Mouse (Mus musculus) cerebellum, adult 9-10 months (tissue): Measurements from ENCODE around the gene Slc7a8.

Source experiments
- DNase-seq: peaks from one replicate; pipeline ENCODE4 v3.0.0; 2022

Gene Slc7a8

DNA sequence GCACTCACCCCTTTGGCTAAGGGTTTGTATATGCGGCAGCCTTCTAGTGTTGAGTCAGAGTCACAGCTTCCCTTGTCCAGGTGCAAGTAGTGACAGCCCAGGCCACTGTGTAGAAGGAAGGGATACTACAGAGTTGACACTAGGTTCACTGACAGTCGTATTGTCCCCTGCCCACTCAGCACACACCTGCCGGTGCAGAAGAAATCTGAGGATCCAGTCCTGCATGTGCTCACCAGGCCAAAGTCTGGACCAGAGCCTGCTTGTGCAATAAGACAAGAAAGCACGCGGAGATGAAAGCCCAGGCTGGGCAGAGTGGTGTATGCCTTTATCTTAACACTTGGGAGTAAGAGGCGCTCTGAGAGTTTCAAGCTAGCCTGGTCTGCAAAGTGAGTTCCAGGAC, 86.7 kb downstream of the Slc7a8 start:
- DNase-seq = no peak

DNA sequence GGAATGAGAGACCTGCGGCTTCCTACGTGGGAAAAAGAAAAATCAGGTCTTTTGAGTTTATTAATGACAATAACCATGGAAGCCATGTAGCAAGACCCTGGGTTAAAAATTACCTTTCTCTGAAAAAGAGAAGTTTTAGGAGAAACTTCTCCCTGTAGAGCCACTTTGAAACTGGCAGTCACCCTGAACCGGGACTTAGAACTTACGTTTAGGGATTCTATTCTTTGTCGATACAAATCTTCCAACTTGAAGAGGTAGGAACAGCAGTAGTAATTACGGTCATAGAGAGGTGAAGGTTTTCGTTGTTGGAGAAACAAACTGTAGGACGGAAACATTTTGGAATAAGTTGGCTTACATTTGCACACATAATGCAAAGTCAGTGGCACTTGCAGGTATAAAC, 94.5 kb downstream of the Slc7a8 start:
- DNase-seq = no peak

DNA sequence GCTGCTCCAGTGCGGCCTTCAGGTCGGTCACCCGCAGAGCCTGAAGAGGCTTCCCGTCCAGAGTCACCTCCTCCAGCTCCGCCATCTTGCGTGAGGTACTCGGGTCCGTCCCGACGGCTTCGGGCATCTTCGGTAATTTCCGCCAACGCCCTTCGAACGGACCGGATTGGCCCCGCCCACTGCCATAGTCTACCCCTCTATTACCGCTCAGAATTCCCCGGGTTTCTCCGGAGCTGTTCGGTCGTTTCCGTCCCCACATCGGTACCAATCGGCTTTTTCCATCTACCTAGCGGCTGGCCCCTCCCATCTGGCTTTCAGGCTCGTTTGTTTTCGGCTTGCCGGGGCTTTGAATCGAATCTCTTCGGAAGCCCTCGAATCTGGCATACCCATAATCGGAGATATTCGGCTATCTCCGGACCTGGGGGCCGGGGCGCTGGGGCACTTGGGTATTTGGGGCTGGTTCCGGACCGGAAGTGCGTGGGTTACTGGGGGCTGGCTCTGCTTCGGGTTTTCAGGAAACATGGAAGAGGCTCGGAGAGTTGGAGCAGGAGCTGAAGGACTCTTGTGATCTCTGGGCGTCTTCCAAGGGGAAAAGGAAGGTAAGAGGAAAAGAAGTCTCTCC, 95.1 kb downstream of the Slc7a8 start, which contains the start of gene Acin1:
Gene Acin1, minus strand, starts transcription at position 410 of the 622 bp plus-strand sequence.
- peak; percentile 100 for DNase-seq

- DNase-seq = peak; percentile 88
Observed at GRCm38 (mm10) chr14:54686063-54686521, 95.7 kb downstream of the Slc7a8 start, which contains the start of gene 1700123O20Rik. 1700123O20Rik (plus strand) TSS chr14:54686216.

- DNase-seq = no peak
Observed at GRCm38 (mm10) chr14:54685471-54685870, 96.3 kb downstream of the Slc7a8 start.

DNA sequence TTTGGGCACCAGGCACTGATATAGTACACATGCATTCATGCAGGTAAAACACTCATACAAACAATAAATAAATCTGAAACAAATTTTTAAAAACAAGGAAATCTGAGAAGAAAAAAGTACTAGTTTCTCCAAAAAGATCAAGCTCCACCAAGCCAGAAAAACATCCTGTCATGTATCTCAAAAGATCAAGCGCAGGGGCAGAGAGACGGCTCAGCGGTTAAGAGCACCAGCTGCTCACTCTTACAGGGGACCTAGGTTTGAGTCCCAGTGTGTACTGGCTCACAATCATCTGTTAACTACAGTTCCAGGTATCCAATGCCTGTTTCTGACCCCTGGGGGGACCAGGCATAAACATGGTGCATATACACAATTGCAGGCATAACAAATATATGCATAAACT, 99.3 kb downstream of the Slc7a8 start:
- no peak for DNase-seq

- no peak for DNase-seq
Observed at GRCm38 (mm10) chr14:54678657-54679304, 103.0 kb downstream of the Slc7a8 start.

GRCm38 (mm10) chr14:54676290-54676689, 105.5 kb downstream of the Slc7a8 start:
- no peak for DNase-seq

- no peak for DNase-seq
Observed at GRCm38 (mm10) chr14:54674317-54674716, 107.4 kb downstream of the Slc7a8 start.
